Comparison of ENCODE assay signal across 21 mouse cellular contexts in genomic region chr1:59161396-59161795, GRCm38 (mm10). TPM values are rescaled to one million over a fixed set of nuclear protein-coding genes. Genes with fewer than 3 reads are reported as not detected.
DNase-seq lines count a peak whose midpoint lies in the region; ATAC-seq and TF ChIP-seq lines count a peak whose summit lies in the region.
"Had no signal": no experiment of that assay in that cellular context is flagged by ENCODE, and none has a peak within 500 bp of the region (broad histone marks: within the 10 kb centered on the region; RNA-seq: fewer than 3 reads in every experiment).

No protein-coding gene starts in this region.

- peak overlapping the region; percentile 16; the same call in 1 of the 2 replicates for H3K27ac ChIP-seq in gastrocnemius, adult 2 months
- no peak overlapping the region for H3K27ac ChIP-seq in liver, embryonic 11.5 days (ENCODE audit: low read depth, low read length)
- H3K27ac ChIP-seq: forebrain, embryonic 10.5 days; heart, adult 2 months; heart, embryonic 15.5 days; hindbrain, embryonic 13.5 days; left cerebral cortex, adult 2 months; midbrain, embryonic 10.5 days had no signal

- H3K4me1 ChIP-seq in liver, embryonic 11.5 days (replicated peaks; ENCODE audit: control insufficient read depth, insufficient read depth, low read length), result no peaks in the 10 kb centered on the region
- H3K4me1 ChIP-seq: heart, embryonic 15.5 days; hindbrain, embryonic 13.5 days had no signal

- no peaks in the 10 kb centered on the region for H3K27me3 ChIP-seq in liver, embryonic 11.5 days (replicated peaks; ENCODE audit: control insufficient read depth, insufficient read depth, low read length)
- H3K27me3 ChIP-seq: heart, embryonic 15.5 days; hindbrain, embryonic 13.5 days had no signal

- no peak overlapping the region for H3K4me2 ChIP-seq in liver, embryonic 11.5 days
- H3K4me2 ChIP-seq: heart, embryonic 15.5 days; hindbrain, embryonic 13.5 days had no signal

- no peak for ATAC-seq in liver, embryonic 11.5 days (replicated peaks; ENCODE audit: low FRiP score)
- ATAC-seq: forebrain, embryonic 16.5 days; inflammation-experienced regulatory T-cells, adult 6 months; liver, postnatal 0 days; lung, postnatal 0 days; midbrain, embryonic 16.5 days had no signal

- H3K36me3 ChIP-seq in liver, embryonic 11.5 days (ENCODE audit: control insufficient read depth, insufficient read depth, low read length), result peaks cover 4% of the 10 kb centered on the region; the same call in 1 of the 2 replicates

- H3K4me3 ChIP-seq in gastrocnemius, adult 2 months, result no peak overlapping the region
- H3K4me3 ChIP-seq in liver, embryonic 11.5 days (ENCODE audit: low read depth, low read length), result no peak overlapping the region
- H3K4me3 ChIP-seq: forebrain, embryonic 10.5 days; heart, adult 2 months; heart, embryonic 15.5 days; hindbrain, embryonic 13.5 days; left cerebral cortex, adult 2 months; midbrain, embryonic 10.5 days had no signal

- no peak for DNase-seq in gastrocnemius, adult 2 months
- no peak for DNase-seq in gastrocnemius, postnatal 36 days
- DNase-seq in thymus, postnatal 4 days, result peak; percentile 36
- DNase-seq in thymus, postnatal 14 days, result no peak
- peak; percentile 40 to 53 for DNase-seq in cerebellum, postnatal 36 days
- no peak for DNase-seq in liver, embryonic 11.5 days (ENCODE audit: low spot score)
- DNase-seq in urinary bladder, adult 18-20 months (ENCODE audit: low spot score in 2 of 2), result no peak
- DNase-seq: adrenal gland, postnatal 14 days; gastrocnemius, postnatal 14 days; heart, adult 2 months; heart, postnatal 36 days; liver, postnatal 0 days had no signal

- intact Hi-C loops in gastrocnemius, adult 2 months (cut with DNase I), result no loop called here
- intact Hi-C loops in gastrocnemius, postnatal 36 days (cut with DNase I), result no loop called here

- TF ChIP-seq CTCF in gastrocnemius, adult 2 months (IDR thresholded peaks at IDR 0.05), result no peak

- 87% methylated on average over 6 of the region's 6 CpGs for whole genome bisulfite sequencing in liver, embryonic 11.5 days

- no peaks in the 10 kb centered on the region for H3K9me3 ChIP-seq in liver, embryonic 11.5 days (ENCODE audit: control insufficient read depth, low read length)
- H3K9me3 ChIP-seq: forebrain, embryonic 10.5 days; heart, embryonic 15.5 days; hindbrain, embryonic 13.5 days; midbrain, embryonic 10.5 days had no signal

- H3K9ac ChIP-seq in liver, embryonic 11.5 days (ENCODE audit: low read depth, low read length), result no peak overlapping the region
- H3K9ac ChIP-seq: heart, embryonic 15.5 days; hindbrain, embryonic 13.5 days; liver, postnatal 0 days had no signal

RNA-seq across cellular contexts. Expression of gene Mpp4, which starts 1.8 kb away (rescaled TPM):
- under 1 TPM in 1 of 2 experiments, not detected in 1; 0.22 TPM for total RNA-seq in gastrocnemius, adult 2 months (2021)
- total RNA-seq in gastrocnemius, postnatal 36 days (2021), result under 1 TPM; 0.10 to 0.17 TPM
- polyA plus RNA-seq in liver, embryonic 11.5 days (2014; fragmentation: Nextera tagmentation; extraction: Ambion mirVana), result 0.47 and 0.52 TPM in 2 replicates
- total RNA-seq: gastrocnemius, postnatal 14 days; heart, adult 2 months had no signal

RNA-seq across cellular contexts. Expression of gene Tmem237, which starts 41.2 kb away (rescaled TPM):
- 1 to 10 TPM; 3.5 to 4.1 TPM for total RNA-seq in gastrocnemius, adult 2 months (2021)
- 1 to 10 TPM; 2.2 to 2.6 TPM for total RNA-seq in gastrocnemius, postnatal 36 days (2021)
- polyA plus RNA-seq in liver, embryonic 11.5 days (2014; fragmentation: Nextera tagmentation; extraction: Ambion mirVana), result 20.5 and 24.1 TPM in 2 replicates

Comparison
In these comparisons a context has a peak if more than half of its experiments do, and no peak if none do; other contexts are left out.
1. DNase-seq: peak in thymus, postnatal 4 days (single experiment) and cerebellum, postnatal 36 days (2 of 2); none in gastrocnemius, adult 2 months (single experiment), gastrocnemius, postnatal 36 days (0 of 2), thymus, postnatal 14 days (single experiment), liver, embryonic 11.5 days (single experiment) and urinary bladder, adult 18-20 months (0 of 2).